Mouse (Mus musculus) spleen, postnatal 0 days (tissue): ENCODE results near the gene Ccdc191. TPM values are rescaled to one million over a fixed set of nuclear protein-coding genes. Genes with fewer than 3 reads are reported as not detected.

Experiments used
- polyA plus RNA-seq: library from polyadenylated mRNA; unstranded; fragments of >200 nt; fragmentation: Nextera tagmentation; extraction: Ambion mirVana; gene quantifications from 2 replicates; pipeline ENCODE4 v1.2.1, GENCODE M21; 2015

Ccdc191 gene
- 6.6 and 6.9 TPM in 2 replicates for polyA plus RNA-seq

GRCm38 (mm10) chr16:43889208-43890004 lies at the start of gene Ccdc191:
Gene Ccdc191 (plus strand): TSS chr16:43889800.

GRCm38 (mm10) chr16:43926341-43926859 lies 36.8 kb downstream of the Ccdc191 start, which contains the start of gene Qtrt2:
Gene Qtrt2 (minus strand): TSS chr16:43926809.

GRCm38 (mm10) chr16:43979328-43980109 lies 89.9 kb downstream of the Ccdc191 start, which contains the start of gene Zdhhc23:
Gene Zdhhc23 (minus strand): TSS chr16:43979791.

Other genes starting within 250 kb of the Ccdc191 start
- 0.15 TPM in 1 of 2 replicates, not detected in the other for gene Tigit, start 225.7 kb upstream of the Ccdc191 start, polyA plus RNA-seq
- gene Drd3, start 135.8 kb upstream of the Ccdc191 start, polyA plus RNA-seq: not detected in 2 replicates
- 7.7 and 9.3 TPM in 2 replicates for gene Qtrt2, start 37.0 kb downstream of the Ccdc191 start, polyA plus RNA-seq
- 0.25 and 0.75 TPM in 2 replicates for gene Zdhhc23, start 90.0 kb downstream of the Ccdc191 start, polyA plus RNA-seq
- 1.2 and 1.5 TPM in 2 replicates for gene Gramd1c, start 173.5 kb downstream of the Ccdc191 start, polyA plus RNA-seq
- gene Atp6v1a, start 249.9 kb downstream of the Ccdc191 start, polyA plus RNA-seq: 20.4 and 26.6 TPM in 2 replicates